Mouse (Mus musculus) mesoderm, embryonic 11.5 days (tissue): Measurements from ENCODE around the gene Vmn1r135.
"Not testable (repeated sequence)": the region's sequence is repeated elsewhere in the genome, so short reads cannot be mapped to it uniquely, and the experiment has no call there.

Experiments
- DNase-seq: peaks from one replicate; pipeline ENCODE4 v3.0.0-alpha.2; 2012; ENCODE audit warnings: low read depth, low spot score

Vmn1r135 gene

GRCm38 (mm10) chr7:21832051-21832450, at the start of gene Vmn1r135:
Gene Vmn1r135, plus strand, starts transcription at chr7:21832351.
- DNase-seq: not testable (repeated sequence)

- DNase-seq: not testable (repeated sequence)
These were observed 35.5 kb upstream of the Vmn1r135 start, which contains the start of gene Gm4177 for GRCm38 (mm10) chr7:21796628-21797027. Gene Gm4177, minus strand, starts transcription at chr7:21796728.

DNA sequence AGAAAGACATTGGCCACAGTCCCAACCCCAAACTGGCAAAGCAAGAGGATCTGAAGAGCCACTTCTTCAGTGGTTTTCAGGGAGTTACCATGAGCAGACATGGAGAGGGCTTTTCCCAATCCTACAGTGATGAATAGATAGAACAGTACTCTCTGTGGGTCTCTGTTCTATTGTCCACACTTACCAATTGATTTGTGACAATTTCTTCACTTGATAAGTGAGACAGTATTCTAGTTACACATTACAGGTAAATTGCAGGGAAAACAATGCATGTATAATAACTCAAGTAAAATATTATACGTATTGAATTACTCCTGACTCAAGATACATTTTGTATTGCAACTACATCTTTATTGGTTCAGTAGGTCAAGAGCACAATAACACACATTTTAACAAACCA, 12.0 kb downstream of the Vmn1r135 start, which contains the start of gene Gm5725:
Gm5725 (minus strand) TSS at position 101 of the 400 bp plus-strand sequence.
- not testable (repeated sequence) for DNase-seq
